44 mouse cellular contexts compared by ENCODE assay signal in genomic region chr11:4601890-4602289, GRCm38 (mm10). TPM values are rescaled to one million over a fixed set of nuclear protein-coding genes. Genes with fewer than 3 reads are reported as not detected.
"Had no signal": no experiment of that assay in that cellular context is flagged by ENCODE, and none has a peak within 500 bp of the region (broad histone marks: within the 10 kb centered on the region; RNA-seq: fewer than 3 reads in every experiment).

No protein-coding gene starts in this region.

- H3K27me3 ChIP-seq: heart, embryonic 13.5 days; heart, embryonic 15.5 days; hindbrain, embryonic 13.5 days; hindbrain, embryonic 15.5 days; kidney, embryonic 15.5 days; limb, embryonic 13.5 days; limb, embryonic 15.5 days had no signal

- DNase-seq: gastrocnemius, postnatal 10 days; gastrocnemius, postnatal 25 days; heart, adult 11 months; heart, postnatal 14 days; heart, postnatal 36 days; kidney, adult 11 months; kidney, adult 2 months; kidney, adult 9 months; kidney, postnatal 14 days; kidney, postnatal 36 days; layer of hippocampus, adult 9-11 months; layer of hippocampus, postnatal 36 days; left cerebral cortex, postnatal 4 days had no signal

- H3K27ac ChIP-seq: hindbrain, embryonic 13.5 days; hindbrain, embryonic 15.5 days; hindbrain, postnatal 0 days; kidney, embryonic 15.5 days; kidney, postnatal 0 days; limb, embryonic 13.5 days; limb, embryonic 15.5 days; liver, embryonic 12.5 days; liver, embryonic 14.5 days had no signal

- H3K36me3 ChIP-seq: heart, embryonic 13.5 days; heart, embryonic 15.5 days; hindbrain, embryonic 13.5 days; hindbrain, embryonic 15.5 days; kidney, embryonic 15.5 days; limb, embryonic 13.5 days; limb, embryonic 15.5 days; liver, embryonic 12.5 days had no signal

- H3K4me3 ChIP-seq: heart, embryonic 13.5 days; heart, embryonic 15.5 days; hindbrain, embryonic 13.5 days; hindbrain, embryonic 15.5 days; kidney, embryonic 15.5 days; limb, embryonic 13.5 days; limb, embryonic 15.5 days; liver, embryonic 12.5 days had no signal

- H3K9me3 ChIP-seq: heart, embryonic 13.5 days; heart, embryonic 15.5 days; hindbrain, embryonic 13.5 days; hindbrain, embryonic 15.5 days; kidney, embryonic 15.5 days; limb, embryonic 13.5 days; limb, embryonic 15.5 days; liver, embryonic 12.5 days had no signal

- H3K4me2 ChIP-seq: heart, embryonic 11.5 days; hindbrain, embryonic 13.5 days; hindbrain, embryonic 15.5 days; kidney, embryonic 15.5 days; liver, embryonic 12.5 days had no signal

- H3K9ac ChIP-seq: heart, embryonic 13.5 days; hindbrain, embryonic 13.5 days; hindbrain, embryonic 15.5 days; kidney, embryonic 15.5 days; limb, embryonic 13.5 days; limb, embryonic 15.5 days; liver, embryonic 12.5 days; liver, embryonic 14.5 days had no signal

RNA-seq across cellular contexts. Expression of gene Gm11032, which starts 18.0 kb away (rescaled TPM):
- total RNA-seq: gastrocnemius, adult 18-20 months; gastrocnemius, postnatal 10 days; gastrocnemius, postnatal 25 days; heart, adult 8-10 months; heart, postnatal 14 days; heart, postnatal 36 days; hematopoietic stem cell, adult 5-6 weeks; hindbrain, postnatal 0 days; layer of hippocampus, adult 18-20 months; layer of hippocampus, adult 8-10 months; layer of hippocampus, postnatal 14 days; layer of hippocampus, postnatal 36 days; left cerebral cortex, adult 18-20 months; left cerebral cortex, adult 8-10 months; left cerebral cortex, postnatal 10 days; left cerebral cortex, postnatal 25 days; left cerebral cortex, postnatal 4 days; liver, adult 2 months had no signal
- polyA plus RNA-seq: gonadal fat pad, adult 2 months; heart, embryonic 11.5 days; heart, embryonic 13.5 days; heart, embryonic 15.5 days; heart, postnatal 0 days; hindbrain, embryonic 11.5 days; hindbrain, embryonic 13.5 days; hindbrain, embryonic 15.5 days; hindbrain, postnatal 0 days; intestine, embryonic 14.5 days; intestine, embryonic 16.5 days; kidney, adult 2 months; kidney, embryonic 15.5 days; kidney, postnatal 0 days; large intestine, adult 2 months; limb, embryonic 11.5 days; limb, embryonic 13.5 days; limb, embryonic 15.5 days; liver, adult 2 months; liver, embryonic 12.5 days; liver, embryonic 14.5 days; liver, embryonic 16.5 days had no signal
